Mouse (Mus musculus) thymus, postnatal 0 days (tissue): Measurements from ENCODE around the gene Trhr2. TPM values are rescaled to one million over a fixed set of nuclear protein-coding genes. Genes with fewer than 3 reads are reported as not detected.

Experiments used
- DNase-seq: peaks from one replicate; pipeline ENCODE4 v3.0.0-alpha.2; 2015; ENCODE audit warnings: low spot score
- polyA plus RNA-seq: library from polyadenylated mRNA; unstranded; fragments of >200 nt; fragmentation: Nextera tagmentation; extraction: Ambion mirVana; gene quantifications from 2 replicates; pipeline ENCODE4 v1.2.1, GENCODE M21; 2015

Trhr2 gene
- polyA plus RNA-seq, 1 experiment from 2014 or later = not detected

DNA sequence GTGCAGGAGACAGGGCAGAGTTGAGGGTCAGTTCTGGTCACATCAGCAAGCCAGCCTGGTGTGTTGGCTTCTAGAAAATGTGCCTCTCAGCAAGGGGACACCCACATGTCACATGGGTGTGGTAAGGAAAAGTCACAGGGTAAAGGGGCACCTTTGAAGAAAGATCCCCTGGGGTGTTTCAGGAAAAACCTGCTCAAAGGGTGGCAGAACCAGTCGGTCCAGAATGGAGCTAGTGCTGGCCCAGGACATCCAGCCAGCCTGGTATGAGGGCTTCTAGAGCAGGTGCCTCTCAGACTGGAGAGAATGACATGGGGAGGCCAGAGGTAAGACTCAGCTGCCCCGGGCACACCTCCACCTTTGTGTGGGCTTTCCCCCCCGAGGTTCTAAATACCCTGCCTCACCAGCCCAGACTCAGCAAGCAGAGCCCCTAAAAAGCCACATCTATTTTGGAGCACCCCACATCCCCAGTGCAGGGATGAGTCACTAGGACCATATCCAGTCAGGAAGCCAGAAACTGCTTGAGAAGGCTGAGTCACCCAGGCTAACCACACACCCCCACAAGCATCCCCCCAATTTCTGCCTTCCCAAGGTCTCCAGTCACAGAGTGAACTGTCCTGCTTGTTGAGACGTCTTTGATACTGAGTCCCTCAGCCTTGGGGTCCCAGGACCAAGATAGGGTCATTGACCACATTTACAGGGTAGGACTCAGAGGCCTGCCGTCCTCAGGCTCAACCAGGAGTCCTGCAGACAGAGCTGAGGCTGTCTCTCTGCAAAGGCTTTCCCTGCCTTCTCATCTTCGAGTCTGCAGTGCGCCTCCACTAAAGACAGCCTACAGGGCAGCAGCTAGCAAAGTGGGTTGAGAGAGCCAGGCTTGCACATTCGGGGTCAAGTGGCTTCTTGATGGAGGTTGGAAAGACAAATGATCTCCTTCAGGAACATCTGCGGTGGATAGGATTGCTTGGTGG, 4.6 kb downstream of the Trhr2 start:
- DNase-seq = no peak

DNA sequence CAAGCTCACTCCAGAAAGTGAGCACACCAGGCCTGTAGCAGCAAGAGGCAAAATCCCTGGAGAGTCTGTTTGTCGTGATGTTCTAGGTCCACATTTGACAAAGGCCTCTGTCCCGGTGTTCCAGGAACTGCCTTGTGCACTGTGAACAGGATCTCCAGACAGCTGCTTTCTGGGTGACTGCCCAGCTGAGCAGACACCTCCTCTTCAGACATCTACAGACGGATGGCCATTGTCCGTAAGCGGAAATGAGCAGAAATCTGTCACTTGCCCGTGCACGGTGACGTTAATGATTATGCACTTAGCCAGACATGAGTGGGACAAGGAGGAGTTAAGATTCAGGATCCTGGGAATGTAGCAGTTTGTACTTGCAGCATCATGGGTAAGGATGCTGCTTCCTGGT, 6.4 kb downstream of the Trhr2 start:
- no peak for DNase-seq

DNA sequence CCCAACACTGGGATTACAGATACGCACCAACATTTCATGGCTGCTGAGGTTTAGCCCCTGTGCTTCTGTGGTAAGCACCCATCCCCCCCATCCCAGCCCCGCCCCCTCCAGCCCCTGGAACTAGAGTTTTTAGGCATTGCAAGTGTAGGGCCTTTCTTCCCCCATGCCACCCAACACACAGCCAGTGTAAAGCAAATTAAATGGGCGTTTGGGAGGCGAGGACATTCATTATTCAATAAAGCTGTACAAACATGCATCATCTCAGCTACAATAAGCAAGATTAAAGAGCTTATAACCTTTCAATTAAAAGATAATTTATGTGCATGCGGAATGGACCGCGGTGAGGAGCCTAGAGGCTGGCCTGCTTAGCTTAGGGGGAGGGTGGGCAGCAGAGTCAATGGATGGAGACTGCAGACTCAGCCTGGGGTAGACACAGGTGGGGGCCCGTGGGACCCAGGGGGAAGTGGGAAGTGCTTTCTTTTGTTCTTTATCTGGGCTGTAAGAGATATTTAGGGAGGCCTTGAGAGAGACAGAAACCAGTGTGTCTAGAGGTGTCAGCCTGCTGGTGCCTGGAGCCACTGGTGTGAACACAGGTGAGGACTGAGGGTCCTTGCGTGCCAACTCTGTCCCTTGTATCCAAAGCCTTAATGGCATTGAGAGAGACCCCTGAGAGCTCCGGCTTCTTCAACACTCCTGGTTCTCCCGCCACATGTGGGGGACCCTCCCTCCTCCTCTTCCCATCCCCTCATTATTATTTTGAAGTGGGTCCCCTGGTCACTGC, 10.0 kb downstream of the Trhr2 start:
- DNase-seq = no peak

DNA sequence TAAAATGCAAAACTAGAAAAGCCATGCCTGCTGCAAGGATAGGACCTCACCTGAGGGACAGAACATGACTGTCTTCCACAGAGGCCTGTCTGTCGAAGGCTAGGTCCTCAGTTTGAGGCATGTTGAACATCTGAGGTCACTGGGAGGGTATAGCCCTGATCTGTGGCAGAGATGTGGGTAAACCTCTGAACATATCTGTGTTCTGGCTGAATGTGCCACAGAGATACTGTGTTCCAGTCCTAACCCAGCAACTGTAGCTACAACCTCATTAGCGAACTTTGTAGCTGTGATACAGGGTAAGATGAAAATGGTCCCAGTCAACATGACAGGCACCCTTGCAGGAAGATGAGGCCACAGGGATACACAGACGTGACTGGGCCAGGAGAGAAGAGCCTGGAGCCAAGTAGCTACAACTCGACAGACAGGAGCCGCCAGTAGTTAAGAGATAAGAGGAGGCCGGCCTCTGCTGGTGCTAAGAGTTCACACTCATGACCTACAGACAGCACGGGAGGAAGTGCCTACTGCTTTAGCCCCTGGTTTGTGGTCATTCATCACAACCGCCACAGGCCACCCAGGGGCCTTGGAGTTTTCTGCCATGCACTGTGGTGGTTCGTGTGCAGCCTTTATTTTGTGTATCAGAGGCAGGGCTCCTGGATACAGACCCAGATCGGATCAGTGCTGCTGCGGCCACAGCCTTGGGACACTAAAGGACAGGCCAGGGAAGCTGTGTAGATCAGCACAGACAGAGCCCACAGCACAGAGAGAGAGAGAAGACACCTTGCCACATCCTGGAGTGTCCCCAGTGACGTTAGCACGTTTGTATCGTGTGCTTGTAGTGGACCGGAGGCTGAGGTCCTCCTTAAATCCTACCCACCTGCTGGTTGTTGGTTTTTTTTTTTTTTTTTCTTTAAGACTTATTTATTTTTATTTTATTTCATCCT, 10.9 kb downstream of the Trhr2 start:
- no peak for DNase-seq

DNA sequence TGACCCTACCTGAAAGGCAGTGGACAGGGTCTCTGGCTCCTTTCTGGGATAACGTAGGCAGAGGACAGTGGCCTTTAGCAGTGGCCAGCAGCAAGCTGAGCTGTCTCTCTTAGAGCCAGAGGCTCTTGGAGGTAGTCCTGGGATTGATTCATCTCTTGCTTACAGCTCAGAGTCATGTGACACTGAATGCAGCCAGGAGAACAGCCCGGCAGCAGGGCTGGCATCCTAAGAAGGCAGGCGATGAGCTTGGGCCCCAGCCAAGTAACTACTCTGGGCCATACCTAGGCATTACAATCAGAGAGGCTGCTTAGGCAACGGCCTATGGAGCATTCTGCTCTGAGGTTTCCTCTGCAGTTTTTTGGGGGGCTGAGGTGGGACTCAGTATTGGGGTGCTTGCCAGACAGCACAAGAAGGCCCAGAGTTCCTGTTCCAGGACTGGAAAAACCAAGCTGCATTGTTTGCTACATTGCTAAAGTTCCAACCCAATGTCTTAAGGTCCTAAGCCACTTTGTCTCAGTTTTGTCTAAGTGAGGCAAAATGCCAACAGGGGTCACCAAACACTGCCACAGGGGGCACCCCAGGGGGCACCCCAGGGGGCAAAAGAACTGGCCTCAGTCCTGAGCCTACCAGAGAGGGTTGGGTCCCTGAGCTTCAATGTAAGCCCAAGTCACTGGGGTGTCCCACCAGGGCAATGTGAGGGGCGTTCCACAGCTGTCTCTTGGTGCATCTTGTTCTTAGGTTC, 12.6 kb downstream of the Trhr2 start:
- DNase-seq = no peak

DNA sequence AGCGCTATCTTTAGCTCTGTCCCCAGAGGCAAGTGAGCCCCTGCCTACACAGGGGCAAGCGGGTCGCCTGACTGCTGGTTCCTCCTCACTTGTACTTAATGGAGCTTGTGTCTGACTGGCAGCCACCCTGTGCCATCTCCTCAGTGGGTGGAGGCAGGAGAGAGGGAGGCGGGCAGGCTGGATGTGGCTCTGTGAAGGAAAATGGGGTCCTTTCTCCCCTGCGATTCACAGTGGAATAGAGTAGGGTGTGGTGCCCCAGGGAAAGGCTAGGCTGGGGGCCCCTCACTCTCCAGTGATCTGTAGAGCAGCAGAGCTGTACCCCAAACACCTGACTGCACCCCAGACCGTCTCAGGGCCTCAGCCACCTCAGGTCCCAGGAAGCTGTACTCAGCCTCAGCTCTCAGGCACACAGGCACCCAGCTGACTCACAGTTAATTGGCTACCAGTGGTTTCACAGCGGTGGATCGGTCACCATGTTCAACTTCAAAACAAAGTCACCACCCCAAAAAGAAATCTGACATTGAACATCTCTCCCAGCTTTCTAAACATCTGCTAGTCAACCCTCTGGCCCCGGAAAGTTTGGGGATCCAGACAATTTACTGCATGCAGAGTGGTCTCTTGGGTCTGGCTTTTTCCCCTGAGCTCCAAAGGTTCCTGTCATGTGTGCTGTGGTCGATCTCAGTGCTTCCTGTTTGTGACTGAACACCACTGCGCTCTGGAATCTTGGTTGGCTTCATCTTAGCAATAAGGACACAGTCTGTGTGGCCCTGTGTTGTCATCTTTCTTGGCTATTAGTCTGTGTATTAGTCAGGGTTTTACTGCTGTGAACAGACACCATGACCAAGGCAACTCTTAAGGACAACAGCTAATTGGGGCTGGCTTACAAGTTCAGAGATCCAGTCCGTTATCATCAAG, 15.1 kb downstream of the Trhr2 start:
- DNase-seq = peak; percentile 51

DNA sequence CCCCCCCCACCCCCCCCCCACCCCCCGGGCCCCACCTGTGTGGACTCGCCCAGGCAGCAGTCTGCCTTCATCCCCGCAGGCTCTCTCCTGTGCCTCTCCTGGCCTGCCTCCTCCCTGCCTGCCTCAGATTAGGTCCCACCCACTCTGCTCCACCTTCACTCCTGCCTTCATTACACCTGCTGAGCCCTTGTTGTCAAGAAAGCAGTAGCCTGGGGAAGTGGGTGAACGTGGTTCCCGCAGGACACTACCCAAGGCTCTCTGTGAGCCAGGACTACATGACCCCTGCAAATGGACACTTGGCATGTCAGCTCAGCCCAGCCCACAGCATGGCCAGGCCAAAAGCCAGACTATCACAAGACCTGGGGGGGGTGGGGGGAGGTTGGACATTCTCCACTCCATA, 16.3 kb downstream of the Trhr2 start:
- DNase-seq = no peak

DNA sequence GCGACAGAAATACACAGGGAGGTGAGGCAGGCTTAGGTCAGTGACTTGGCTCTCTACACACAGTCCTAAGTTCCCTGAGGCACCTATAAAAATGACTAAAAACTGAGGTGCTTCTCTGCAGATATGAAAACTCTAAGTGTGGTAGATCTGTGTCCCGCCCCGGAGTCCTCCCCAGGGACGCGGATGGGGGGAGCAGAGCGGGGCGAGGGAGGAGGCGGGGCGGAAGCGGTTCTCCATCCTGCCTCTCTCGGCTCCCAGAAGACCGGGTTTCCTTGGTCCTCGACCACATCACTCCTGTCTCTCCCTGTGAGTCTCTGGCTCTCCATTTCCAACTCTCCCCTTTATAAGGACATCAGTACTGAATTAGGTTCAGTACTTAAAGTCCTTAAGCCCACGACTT, 16.8 kb downstream of the Trhr2 start:
- DNase-seq = peak; percentile 69

DNA sequence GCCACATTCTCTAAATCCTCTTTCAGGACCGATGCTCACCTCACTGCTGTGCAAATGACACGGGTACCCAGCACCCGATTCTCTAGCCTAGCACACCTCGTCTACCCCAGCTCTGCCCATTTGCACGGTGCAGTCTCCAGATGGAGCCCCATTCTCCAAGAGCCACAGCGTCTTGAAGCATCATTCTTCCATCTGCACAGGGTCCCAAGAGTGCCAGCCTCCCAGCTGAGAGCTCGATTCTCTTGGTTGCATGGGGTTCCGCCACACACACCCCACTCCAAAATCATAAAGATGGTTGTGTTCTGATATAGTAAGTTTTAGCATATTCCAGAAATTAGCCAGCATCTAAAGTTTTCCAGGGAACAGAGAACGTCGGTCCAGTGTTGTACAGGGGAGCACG, 17.2 kb downstream of the Trhr2 start:
- DNase-seq = no peak

DNA sequence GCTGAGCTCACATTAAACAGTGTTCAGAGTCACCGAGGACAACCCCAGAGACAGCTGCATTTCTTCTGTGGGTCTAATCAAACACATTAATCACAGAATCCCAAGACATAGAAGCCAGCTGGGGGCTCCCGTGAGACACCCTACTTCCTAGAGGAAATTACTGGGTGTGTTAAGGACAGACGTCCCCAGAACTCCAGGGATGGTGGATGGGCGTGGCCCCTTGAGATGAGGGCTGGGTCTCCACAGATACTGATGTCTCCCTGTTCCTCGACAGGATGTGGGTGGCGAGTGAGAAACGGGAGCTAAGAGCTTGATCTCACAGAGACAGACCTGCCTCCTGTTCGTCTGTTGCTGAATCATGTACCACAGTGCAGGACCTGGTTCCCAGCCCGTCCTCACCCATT, 17.7 kb downstream of the Trhr2 start:
- peak; percentile 68 for DNase-seq

DNA sequence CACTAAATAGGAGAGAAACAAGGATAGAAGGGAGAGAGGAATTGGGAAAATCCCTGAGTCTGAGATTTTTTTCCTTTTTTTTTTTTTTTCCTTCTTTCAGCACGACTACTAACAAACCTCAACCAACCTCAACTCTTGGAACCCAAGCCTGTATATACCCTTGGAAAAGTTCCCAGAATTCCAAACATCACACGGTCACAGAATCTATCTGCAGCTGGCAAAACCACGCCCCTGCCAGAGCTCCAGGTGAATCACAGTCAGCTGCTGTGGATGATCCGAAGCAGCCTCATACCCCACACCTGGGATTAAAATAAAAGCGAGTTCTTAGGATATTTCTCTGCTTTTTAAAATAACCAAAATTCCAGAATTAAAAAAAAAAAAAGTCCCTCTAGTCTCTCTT, 18.2 kb downstream of the Trhr2 start:
- DNase-seq = no peak

DNA sequence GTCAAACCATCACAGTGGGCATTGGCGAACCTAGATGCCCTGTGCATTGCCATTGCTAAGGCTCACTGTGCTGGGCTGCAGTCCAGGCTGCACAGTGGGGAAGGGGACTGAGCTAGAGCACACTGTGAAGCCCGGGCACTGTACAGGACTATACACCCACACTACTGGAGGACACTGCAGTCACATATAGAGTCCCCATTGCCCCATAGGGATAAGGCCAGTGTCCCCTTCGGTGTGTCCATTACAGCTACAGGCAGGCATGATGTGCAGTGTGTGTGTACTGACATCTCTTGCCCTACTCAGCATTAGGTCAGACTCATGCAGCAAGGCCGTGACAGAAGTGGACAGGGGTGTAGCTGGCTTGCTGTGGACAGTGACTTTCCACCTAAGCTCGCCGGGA, 18.8 kb downstream of the Trhr2 start:
- DNase-seq = no peak

DNA sequence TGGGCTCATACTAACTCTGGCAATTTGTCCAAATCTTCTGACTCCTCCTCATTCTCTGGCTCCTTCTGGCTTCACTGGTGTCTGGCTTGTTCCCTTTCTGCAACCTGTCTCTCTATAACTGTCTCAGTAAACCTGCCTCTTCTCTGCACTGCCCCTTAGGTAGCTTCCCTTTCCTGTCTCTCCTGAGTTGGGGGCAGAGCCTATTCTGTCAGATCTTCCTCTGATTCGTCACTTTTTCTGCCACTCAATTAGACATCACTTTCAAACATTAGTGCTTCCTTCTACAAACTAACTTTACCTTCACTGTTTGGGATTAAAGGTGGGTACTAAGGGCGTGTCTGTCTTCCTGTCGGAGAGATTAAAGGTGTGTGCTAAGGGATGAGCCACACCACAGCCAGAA, 19.8 kb downstream of the Trhr2 start:
- DNase-seq = no peak

DNA sequence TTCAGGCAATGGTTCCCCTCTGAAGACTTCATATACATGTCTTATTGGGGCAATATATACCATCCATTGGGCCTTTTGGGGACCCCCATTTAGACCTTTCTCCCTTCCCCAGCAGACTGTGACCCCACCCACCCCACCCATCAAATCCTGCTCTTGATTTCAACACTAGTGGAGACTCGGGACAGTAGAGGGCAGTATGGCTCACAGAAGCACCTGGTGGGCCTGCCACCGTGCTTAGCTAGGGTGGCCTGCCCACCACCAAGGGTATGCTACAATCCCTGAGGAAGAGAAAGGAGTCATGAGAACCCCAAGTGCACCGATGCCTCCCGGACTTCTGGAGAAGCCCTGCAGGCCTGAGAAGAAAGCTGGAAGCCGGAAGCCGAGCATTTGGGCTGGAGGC, 21.7 kb downstream of the Trhr2 start:
- no peak for DNase-seq

DNA sequence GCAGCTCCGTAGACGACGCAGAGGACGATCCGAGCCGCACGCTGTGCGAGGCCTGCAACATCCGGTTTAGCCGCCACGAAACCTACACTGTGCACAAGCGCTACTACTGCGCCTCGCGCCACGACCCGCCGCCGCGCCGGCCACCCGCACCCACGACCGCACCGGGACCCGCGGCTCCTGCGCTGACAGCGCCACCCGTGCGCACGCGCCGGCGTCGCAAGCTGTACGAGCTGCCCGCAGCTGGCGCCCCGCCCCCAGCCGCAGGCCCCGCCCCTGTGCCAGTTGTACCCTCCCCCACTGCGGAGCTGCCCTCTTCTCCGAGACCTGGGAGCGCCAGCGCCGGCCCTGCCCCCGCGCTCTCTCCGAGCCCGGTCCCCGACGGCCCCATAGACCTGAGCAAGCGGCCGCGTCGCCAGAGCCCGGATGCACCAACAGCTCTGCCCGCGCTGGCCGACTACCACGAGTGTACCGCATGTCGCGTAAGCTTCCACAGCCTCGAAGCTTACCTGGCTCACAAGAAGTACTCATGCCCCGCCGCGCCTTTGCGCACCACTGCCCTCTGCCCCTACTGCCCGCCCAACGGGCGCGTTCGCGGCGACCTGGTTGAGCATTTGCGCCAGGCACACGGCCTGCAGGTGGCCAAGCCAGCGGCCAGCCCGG, 24.2 kb downstream of the Trhr2 start:
- no peak for DNase-seq

DNA sequence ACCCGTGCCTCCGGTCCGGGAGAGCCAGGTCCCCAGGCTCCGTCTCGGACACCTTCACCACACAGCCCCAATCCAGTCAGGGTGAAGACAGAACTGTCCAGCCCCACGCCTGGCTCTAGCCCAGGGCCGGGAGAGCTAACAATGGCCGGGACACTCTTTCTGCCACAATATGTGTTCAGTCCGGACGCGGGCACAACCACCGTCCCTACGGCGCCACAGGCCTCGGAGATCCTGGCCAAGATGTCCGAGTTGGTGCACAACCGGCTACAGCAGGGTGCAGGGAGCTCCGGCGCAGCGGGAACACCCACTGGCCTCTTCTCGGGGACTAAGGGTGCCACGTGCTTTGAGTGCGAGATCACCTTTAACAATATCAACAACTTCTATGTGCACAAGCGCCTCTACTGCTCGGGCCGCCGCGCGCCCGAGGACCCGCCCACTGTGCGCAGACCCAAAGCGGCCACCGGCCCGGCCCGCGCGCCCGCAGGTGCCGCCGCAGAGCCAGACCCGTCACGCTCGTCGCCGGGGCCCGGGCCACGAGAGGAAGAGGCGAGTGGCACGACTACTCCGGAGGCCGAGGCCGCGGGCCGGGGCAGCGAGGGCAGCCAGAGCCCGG, 24.8 kb downstream of the Trhr2 start:
- no peak for DNase-seq

DNA sequence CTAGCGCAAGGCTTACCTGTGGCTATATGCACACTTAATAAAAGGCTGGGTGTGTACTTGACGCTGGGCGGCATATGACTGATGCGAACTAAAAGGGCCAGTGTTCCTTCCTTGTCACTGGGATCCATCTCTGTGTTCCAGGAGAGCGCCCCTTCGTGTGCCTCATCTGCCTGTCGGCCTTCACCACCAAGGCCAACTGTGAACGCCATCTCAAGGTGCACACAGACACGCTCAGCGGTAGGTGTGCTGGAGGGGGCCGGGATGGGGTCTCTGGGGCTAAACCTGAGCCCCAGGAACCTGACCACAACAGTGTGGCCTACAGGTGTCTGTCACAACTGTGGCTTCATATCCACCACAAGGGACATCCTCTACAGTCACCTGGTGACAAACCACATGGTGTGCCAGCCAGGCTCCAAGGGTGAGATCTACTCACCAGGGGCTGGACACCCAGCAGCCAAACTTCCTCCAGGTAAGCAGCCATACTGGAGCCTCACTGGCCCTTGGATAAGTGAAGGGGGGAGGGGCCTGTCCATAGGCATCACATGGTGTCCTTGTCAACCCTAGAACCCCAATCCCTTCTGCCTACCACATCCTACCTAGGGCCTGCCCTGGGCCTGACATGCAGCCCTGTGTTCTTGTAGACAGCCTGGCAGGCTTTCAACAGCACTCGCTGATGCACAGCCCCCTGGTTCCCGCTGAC, 25.6 kb downstream of the Trhr2 start:
- DNase-seq = no peak

DNA sequence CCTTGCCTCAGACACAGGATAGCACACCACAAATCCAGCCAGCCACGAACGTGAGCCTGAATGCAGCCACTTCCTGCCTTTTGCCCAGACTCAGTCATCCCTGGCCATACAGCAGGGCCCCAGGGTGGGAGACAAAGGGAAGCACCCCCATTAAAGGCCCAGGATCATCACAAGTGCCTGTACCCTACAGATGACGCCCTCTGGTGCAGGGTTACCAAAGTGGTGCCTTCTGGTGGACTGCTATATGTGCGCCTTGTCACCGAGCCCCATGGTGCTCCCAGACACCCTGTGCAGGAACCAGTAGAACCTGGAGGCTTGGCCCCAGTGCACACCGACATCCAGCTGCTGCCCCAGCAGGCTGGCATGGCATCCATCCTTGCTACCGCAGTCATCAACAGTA, 27.0 kb downstream of the Trhr2 start:
- DNase-seq = no peak
